Mouse (Mus musculus) limb, embryonic 15.5 days (tissue): ENCODE data around the gene Tbx15. TPM values are rescaled to one million over a fixed set of nuclear protein-coding genes. Genes with fewer than 3 reads are reported as not detected.
A peak's percentile ranks its signal among the peaks of the same experiment; 100 is the strongest.

ENCODE experiments used
- ATAC-seq: fragments of 200-750 bp; cut with Nextera tagmentation; 2 replicates; pipeline ENCODE4 v1.8.0; 2017; ENCODE audit warnings: low read depth, moderate TSS enrichment; ENCODE audit not compliant: insufficient number of reproducible peaks, low FRiP score, low TSS enrichment
- H3K27ac ChIP-seq: fragments of 300-500 bp; sonication (generic); 2 replicates; pipeline ENCODE4 v1.5.1; 2015; ENCODE audit warnings: moderate library complexity, mild to moderate bottlenecking, inconsistent platforms
- H3K27me3 ChIP-seq: fragments of 300-500 bp; sonication (generic); 2 replicates; pipeline ENCODE4 v1.6.1; 2015; ENCODE audit warnings: inconsistent platforms
- H3K36me3 ChIP-seq: fragments of 300-500 bp; sonication (generic); 2 replicates; pipeline ENCODE4 v1.6.1; 2015; ENCODE audit warnings: inconsistent platforms
- H3K4me1 ChIP-seq: fragments of 300-500 bp; sonication (generic); 2 replicates; pipeline ENCODE4 v1.6.1; 2015; ENCODE audit warnings: inconsistent platforms
- H3K4me2 ChIP-seq: fragments of 300-500 bp; sonication (generic); 2 replicates; pipeline ENCODE4 v1.6.1; 2015; ENCODE audit warnings: mild to moderate bottlenecking, inconsistent platforms
- H3K4me3 ChIP-seq: fragments of 300-500 bp; sonication (generic); 2 replicates; pipeline ENCODE4 v1.5.1; 2015; ENCODE audit warnings: mild to moderate bottlenecking, inconsistent platforms
- H3K9ac ChIP-seq: fragments of 300-500 bp; sonication (generic); 2 replicates; pipeline ENCODE4 v1.6.1; 2015; ENCODE audit warnings: inconsistent platforms
- H3K9me3 ChIP-seq: fragments of 300-500 bp; sonication (generic); 2 replicates; pipeline ENCODE4 v1.6.1; 2016; ENCODE audit warnings: inconsistent platforms
- WGBS: fragments of 180-500 bp; shearing (Covaris S2); methylation state at CpG from one replicate; pipeline ENCODE4 v1.1.7; 2015; 5-methylcytosine and 5-hydroxymethylcytosine counted together
- polyA plus RNA-seq: library from polyadenylated mRNA; unstranded; fragments of >200 nt; fragmentation: Nextera tagmentation; extraction: Ambion mirVana; gene quantifications from 2 replicates; pipeline ENCODE4 v1.2.1, GENCODE M21; 2015

Gene Tbx15
- polyA plus RNA-seq, 1 experiment from 2014 or later, result 21.9 TPM

DNA sequence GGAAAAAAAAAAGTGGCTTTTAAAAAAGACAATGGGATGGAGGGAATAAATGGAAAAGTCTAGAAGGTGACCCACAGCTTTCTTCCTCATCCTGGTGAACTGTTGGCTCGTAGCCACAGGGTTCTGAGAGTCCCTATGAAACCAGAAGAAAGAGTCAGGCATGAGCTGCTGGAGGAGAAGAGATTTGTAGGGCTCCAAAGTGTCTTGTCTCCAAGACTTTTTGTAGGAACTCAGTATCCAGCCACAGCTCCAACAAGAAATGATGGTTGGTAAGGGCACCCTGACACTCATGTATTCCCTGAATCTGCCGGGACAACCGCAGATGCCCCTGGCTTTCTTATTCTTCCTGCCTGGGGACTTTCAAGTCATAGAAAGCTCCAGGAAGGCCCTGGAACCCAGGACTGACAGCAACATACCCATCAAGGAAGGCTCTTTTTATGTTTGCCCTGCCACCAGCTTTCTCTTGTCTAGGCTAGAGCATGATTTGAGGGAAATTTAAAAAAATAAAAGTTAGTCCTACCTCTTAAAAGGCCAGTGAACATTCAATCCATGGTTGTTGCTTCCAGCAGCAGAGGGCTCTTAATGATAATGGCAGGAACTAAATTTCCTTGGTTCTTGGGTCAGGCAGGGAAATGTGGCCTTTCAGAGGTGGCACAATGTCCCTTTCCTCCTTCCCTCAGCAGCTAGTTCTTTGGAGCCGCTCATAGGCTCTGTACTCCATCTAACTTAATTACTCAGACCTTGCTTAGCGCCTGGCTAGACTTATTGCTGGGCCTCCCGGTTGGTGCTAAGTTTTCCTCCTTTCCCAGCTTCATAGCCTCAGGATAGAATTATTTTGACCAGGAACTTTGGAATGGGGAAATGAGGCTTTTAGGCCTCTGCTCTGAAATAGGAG, 11.3 kb downstream of the Tbx15 start:
- no peaks in the 10 kb centered on the region for H3K9me3 ChIP-seq
- H3K4me3 ChIP-seq, result peak overlapping the region; percentile 4; the same call in 1 of the 2 replicates
- peaks cover 36% of the 10 kb centered on the region for H3K27me3 ChIP-seq
- 40% methylated on average over 6 of the region's 6 CpGs for WGBS
- no peak for ATAC-seq
- H3K4me2 ChIP-seq, result peak overlapping the region; percentile 55
- H3K4me1 ChIP-seq, result peaks cover 40% of the 10 kb centered on the region
- no peak overlapping the region for H3K9ac ChIP-seq
- peak overlapping the region; percentile 97; the same call in 1 of the 2 replicates for H3K27ac ChIP-seq
- no peaks in the 10 kb centered on the region for H3K36me3 ChIP-seq

DNA sequence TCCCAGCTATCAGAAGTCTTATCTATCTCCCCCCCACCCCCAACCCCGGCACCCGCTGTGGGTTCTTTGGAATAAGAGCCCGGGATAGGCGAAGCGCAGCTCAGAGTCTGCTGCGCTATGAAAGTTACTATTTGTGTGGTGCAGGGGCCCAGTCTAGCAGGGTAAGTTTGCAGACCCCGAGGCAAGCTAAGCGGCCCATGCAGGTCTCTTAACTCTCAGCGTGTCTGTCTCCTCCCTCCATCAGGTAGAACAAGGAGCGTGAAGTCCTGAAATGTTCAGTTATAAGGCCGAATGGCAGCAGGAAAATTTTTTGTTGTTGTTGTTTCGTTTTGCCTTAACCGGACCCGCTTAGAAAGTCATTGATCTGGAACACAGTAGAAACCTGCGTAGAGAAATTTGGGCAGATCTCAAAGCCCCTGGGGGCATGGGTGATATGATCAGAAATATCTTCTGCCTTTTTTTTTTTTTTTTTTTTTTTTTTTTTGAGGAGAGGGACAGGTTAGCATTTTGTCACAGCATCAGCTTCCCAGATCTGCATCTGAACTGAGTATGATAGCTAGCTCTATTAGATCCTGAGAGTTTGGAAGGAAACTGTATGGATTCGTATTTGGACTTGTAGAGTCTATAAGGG, 12.4 kb downstream of the Tbx15 start:
- WGBS, result 9% methylated on average over 16 of the region's 16 CpGs
- H3K4me1 ChIP-seq, result peaks cover 47% of the 10 kb centered on the region
- H3K9me3 ChIP-seq, result no peaks in the 10 kb centered on the region
- H3K27ac ChIP-seq, result peak overlapping the region; percentile 97
- H3K27me3 ChIP-seq, result peaks cover 32% of the 10 kb centered on the region
- H3K36me3 ChIP-seq, result no peaks in the 10 kb centered on the region
- H3K9ac ChIP-seq, result peak overlapping the region; percentile 14; the same call in 1 of the 2 replicates
- peak overlapping the region; percentile 65 for H3K4me3 ChIP-seq
- no peak for ATAC-seq
- H3K4me2 ChIP-seq, result peak overlapping the region; percentile 55

DNA sequence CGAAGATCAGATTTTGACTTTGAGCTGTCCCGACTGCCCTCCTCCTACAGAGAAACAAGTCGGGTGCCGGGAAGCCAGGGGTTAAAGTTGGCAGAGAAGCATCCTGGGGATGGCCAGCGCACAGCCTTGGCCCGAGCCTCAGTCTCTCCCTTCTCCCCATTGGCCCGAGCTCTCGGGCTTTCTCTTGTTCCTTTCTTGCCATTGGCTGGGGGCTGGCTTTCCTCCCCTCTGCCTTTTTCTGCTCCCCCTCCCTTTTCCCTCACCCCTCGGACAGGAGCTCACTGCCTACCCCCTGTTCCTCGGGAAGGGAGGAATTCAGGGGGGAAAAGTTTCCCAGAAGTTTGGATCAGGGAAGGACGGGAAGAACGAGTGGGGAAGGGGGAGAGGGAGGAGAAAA, 12.9 kb downstream of the Tbx15 start:
- no peaks in the 10 kb centered on the region for H3K36me3 ChIP-seq
- peaks cover 45% of the 10 kb centered on the region for H3K4me1 ChIP-seq
- ATAC-seq, result peak; percentile 91
- peak overlapping the region; percentile 55 for H3K4me2 ChIP-seq
- 1% methylated on average over 12 of the region's 12 CpGs for WGBS
- H3K9me3 ChIP-seq, result no peaks in the 10 kb centered on the region
- peak overlapping the region; percentile 65 for H3K4me3 ChIP-seq
- H3K27ac ChIP-seq, result peak overlapping the region; percentile 97
- H3K27me3 ChIP-seq, result peaks cover 30% of the 10 kb centered on the region
- H3K9ac ChIP-seq, result no peak overlapping the region

GRCm38 (mm10) chr3:99253497-99254451, 13.6 kb downstream of the Tbx15 start:
- peak overlapping the region; percentile 65 for H3K4me3 ChIP-seq
- peaks cover 41% of the 10 kb centered on the region for H3K4me1 ChIP-seq
- under 1% methylated on average over 73 of the region's 73 CpGs for WGBS
- ATAC-seq, result peak; percentile 61; the same call in 1 of the 2 replicates
- H3K36me3 ChIP-seq, result no peaks in the 10 kb centered on the region
- H3K27ac ChIP-seq, result peak overlapping the region; percentile 97
- peaks cover 26% of the 10 kb centered on the region; the same call in 1 of the 2 replicates for H3K27me3 ChIP-seq
- H3K4me2 ChIP-seq, result peak overlapping the region; percentile 55
- H3K9me3 ChIP-seq, result no peaks in the 10 kb centered on the region
- H3K9ac ChIP-seq, result peak overlapping the region; percentile 88

- H3K36me3 ChIP-seq, result no peaks in the 10 kb centered on the region
- H3K4me2 ChIP-seq, result peak overlapping the region; percentile 55
- H3K27me3 ChIP-seq, result peaks cover 21% of the 10 kb centered on the region; the same call in 1 of the 2 replicates
- no peak for ATAC-seq
- H3K27ac ChIP-seq, result peak overlapping the region; percentile 97
- peaks cover 32% of the 10 kb centered on the region for H3K4me1 ChIP-seq
- 2% methylated on average over 15 of the region's 15 CpGs for WGBS
- H3K9me3 ChIP-seq, result no peaks in the 10 kb centered on the region
- H3K9ac ChIP-seq, result peak overlapping the region; percentile 88
- peak overlapping the region; percentile 65 for H3K4me3 ChIP-seq
These were observed 14.5 kb downstream of the Tbx15 start for GRCm38 (mm10) chr3:99254559-99255151.

- H3K27me3 ChIP-seq, result peaks cover 15% of the 10 kb centered on the region; the same call in 1 of the 2 replicates
- peak overlapping the region; percentile 65 for H3K4me3 ChIP-seq
- H3K9me3 ChIP-seq, result no peaks in the 10 kb centered on the region
- H3K4me2 ChIP-seq, result peak overlapping the region; percentile 55
- no peaks in the 10 kb centered on the region for H3K36me3 ChIP-seq
- no peak for ATAC-seq
- peak overlapping the region; percentile 88 for H3K9ac ChIP-seq
- 14% methylated on average over 11 of the region's 11 CpGs for WGBS
- peaks cover 28% of the 10 kb centered on the region for H3K4me1 ChIP-seq
- H3K27ac ChIP-seq, result peak overlapping the region; percentile 97
These were observed 15.5 kb downstream of the Tbx15 start for GRCm38 (mm10) chr3:99255411-99256365.

GRCm38 (mm10) chr3:99256366-99256750, 16.2 kb downstream of the Tbx15 start:
- Histone ChIP-seq H3K4me1 (peaks cover 31% of the 10 kb centered on the region), H3K36me3 (no peaks in the 10 kb centered on the region), H3K9me3 (no peaks in the 10 kb centered on the region), H3K27ac (peak overlapping the region; percentile 97), H3K9ac (peak overlapping the region; percentile 88), H3K27me3 (peaks cover 9% of the 10 kb centered on the region; the same call in 1 of the 2 replicates), H3K4me3 (peak overlapping the region; percentile 65), H3K4me2 (peak overlapping the region; percentile 55)
- ATAC-seq, result no peak
- 21% methylated on average over 11 of the region's 11 CpGs for WGBS

DNA sequence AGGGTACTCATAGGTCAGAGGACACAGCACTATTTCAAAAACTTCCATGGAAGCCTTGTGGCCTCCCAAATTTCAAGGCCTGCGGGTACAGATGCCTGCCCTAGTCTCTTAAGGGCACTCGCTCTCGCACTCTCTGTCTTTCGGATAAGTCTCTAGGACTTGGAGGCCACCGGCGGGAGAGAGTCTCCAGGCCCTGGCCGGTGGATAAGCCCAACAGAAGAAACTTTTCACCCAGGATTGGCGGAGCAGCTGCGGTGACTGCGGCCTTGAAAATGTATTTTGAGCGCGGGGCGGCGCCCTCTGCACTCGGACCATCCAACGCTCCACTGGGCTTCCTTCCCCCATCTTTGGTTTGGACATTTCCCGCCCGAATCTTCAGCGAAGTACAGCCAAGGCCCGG, 16.6 kb downstream of the Tbx15 start:
- Histone ChIP-seq H3K4me2 (peak overlapping the region; percentile 55), H3K27me3 (peaks cover 6% of the 10 kb centered on the region; the same call in 1 of the 2 replicates)
- no peak for ATAC-seq

DNA sequence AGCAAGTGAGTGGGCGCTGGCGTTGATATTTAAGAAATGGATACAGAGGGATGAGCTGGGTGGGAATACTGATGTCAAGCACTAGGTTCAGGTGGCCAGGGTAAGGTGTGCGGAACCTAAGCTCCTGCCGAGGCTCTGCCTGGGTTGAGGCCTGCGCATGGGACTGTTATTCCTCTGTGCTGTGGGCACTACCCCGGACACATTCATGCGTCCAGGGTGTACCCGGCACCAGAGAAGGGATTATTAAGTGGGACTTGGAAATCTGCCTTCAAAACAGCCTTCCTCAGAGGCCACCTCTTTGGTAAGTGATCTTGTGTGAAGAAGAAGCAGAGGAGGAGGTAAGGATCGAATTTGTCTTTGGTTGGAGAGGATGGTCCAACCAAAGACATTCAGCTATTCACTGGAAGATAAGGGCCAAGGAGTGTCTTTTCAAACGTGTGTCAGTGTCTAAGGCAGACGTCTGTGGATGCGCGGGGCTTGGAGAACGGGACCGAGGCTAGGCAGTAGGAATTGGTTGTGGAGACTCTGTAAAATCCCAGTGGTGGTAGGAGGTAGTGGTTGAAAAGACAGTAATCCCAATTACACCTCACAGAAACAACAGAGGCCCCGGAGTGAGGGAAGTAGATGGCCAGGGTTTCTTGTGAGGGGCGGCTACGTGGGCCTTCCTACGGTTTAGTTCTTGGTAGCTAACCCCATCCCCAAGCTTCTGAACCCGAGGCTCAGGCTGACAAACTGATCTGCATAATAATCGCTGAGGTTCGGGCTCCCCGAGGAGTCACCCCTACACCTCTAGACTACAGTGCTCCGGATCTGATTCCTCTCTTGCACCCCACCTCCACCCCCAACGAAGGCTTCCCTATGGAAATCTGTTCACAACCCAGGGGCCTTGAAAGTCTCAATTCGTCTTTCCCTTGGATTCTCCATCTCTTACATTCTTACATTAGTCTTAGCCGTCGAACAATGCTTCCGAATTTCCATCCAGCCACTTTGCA, 17.7 kb downstream of the Tbx15 start:
- 29% methylated on average over 29 of the region's 29 CpGs for WGBS
- H3K9ac ChIP-seq, result peak overlapping the region; percentile 88
- H3K36me3 ChIP-seq, result no peaks in the 10 kb centered on the region
- peak overlapping the region; percentile 65 for H3K4me3 ChIP-seq
- peaks cover 38% of the 10 kb centered on the region for H3K4me1 ChIP-seq
- no peaks in the 10 kb centered on the region for H3K9me3 ChIP-seq
- no peak for ATAC-seq
- H3K27ac ChIP-seq, result peak overlapping the region; percentile 97; the same call in 1 of the 2 replicates
- H3K4me2 ChIP-seq, result peak overlapping the region; percentile 55
- peaks cover 5% of the 10 kb centered on the region; the same call in 1 of the 2 replicates for H3K27me3 ChIP-seq

More for the DNA sequence above, 16.6 kb downstream of the Tbx15 start:
- Histone ChIP-seq H3K27ac (peak overlapping the region; percentile 97), H3K36me3 (no peaks in the 10 kb centered on the region), H3K4me1 (peaks cover 35% of the 10 kb centered on the region), H3K9me3 (no peaks in the 10 kb centered on the region), H3K9ac (peak overlapping the region; percentile 88), H3K4me3 (peak overlapping the region; percentile 65)
- WGBS, result 7% methylated on average over 20 of the region's 20 CpGs
